Mouse (Mus musculus): Measurements from ENCODE around the gene Tmed9.
"Not testable (repeated sequence)": the region's sequence is repeated elsewhere in the genome, so short reads cannot be mapped to it uniquely, and the experiment has no call there.

Gene Tmed9

DNA sequence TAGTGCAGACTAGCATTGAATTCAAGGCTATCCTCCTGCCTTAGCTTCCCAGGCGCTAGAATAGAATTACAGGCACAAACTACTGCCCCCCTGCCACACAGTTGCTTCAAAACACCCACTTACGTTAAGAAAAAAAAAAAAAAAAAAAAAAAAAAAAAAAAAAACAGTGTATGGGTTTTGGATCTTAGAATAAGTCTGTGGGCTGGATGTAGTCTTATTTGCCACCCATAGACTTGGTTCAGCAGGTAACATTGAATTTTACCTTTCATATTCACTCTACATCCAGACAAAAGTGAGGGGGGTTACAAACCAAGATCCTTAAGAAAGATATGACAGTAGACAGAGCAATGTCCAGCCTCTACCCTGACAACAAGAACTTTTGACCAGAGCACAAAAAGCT lies 5.6 kb upstream of the Tmed9 start:
- DNase-seq (ENCODE audit: low spot score), result no peak

- DNase-seq (ENCODE audit: low spot score), result not testable (repeated sequence)
Observed at GRCm38 (mm10) chr13:55568524-55568923, 5.0 kb upstream of the Tmed9 start.

DNA sequence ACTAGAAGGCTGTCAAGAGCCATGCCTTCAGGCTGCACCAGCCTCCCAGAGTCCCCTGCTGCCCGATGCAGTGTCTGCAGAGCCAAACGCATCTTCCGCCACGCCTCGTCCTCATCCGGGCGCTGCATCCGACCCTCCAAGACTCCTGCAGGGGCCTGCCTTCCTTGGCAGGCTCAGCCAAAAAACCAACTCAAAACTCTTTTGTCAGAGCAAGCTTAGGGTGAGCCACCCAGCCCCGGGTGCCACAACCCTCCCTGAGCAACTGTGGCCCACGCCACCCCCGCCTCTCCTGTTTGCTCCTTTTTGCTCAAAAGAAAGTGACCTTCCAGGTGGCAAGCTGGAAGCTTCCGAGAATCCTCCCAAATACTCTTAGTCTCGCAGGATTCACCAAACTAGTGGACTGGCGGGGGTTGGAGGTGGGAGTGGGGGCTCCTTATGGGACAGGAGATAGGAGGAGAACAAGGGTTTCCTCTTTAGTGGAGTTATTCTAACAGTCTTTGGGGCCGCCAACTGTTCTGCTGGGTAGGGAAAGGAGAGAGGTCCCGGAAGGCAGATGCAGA lies 3.7 kb upstream of the Tmed9 start:
- DNase-seq (ENCODE audit: low spot score), result no peak

DNA sequence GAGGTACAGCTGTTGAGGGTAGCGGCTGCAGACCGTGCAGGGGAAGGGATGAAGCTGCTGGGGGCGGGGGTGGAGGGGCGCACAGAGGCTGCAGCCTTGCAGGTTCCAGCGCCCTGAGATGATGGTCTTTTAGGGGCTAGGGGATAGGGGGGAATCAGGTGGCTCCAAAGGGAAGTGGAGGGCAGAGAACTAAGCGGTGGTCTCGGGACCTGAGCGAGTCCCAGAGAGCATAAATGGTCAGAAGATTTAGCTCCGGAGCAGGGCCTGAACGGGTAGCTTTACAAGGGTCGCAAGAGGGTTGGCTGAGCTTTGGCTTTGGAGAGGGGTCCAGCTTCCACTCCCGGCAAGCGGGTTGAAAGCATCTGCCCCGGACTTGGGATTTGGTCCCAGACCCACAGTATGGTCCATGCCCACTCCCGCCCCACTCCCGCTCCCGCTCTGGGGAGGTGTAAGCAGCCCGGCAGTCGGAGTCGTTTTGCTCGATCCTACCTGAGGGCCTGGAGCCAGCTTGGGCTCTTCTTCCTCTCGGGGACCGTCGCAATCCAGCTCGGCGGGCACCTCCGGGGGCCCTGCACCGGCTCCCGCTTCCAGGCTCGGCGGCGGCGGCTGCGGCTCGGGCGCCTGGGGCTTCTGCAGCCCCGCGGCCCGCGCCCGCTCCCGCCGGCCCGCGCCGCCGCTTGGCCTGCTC lies 3.1 kb upstream of the Tmed9 start:
- no peak for DNase-seq (ENCODE audit: low spot score)

GRCm38 (mm10) chr13:55571027-55571751 lies 2.3 kb upstream of the Tmed9 start, which contains the start of gene Fam193b:
Fam193b (minus strand) TSS chr13:55571120.
- DNase-seq (ENCODE audit: low spot score), result peak; percentile 92

DNA sequence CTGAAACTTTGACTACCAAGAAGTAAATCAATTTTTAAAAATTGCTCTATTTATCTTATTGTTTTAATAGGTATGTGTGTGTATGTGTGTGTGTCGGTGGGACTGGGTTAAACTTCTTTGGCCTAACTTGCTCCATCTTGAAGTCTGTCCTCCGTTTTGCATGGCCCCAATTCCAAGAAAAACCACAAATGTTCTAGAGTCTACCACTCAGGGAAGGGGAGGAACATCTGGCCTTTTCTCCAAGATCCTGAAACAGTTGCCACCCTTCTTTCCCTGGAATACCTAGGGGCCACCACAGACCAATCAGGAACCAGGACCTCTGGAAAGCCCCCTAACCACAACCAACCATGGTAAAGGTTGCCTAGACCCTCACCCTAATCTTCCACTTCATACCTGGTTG lies 1.6 kb upstream of the Tmed9 start:
- DNase-seq (ENCODE audit: low spot score), result no peak

DNA sequence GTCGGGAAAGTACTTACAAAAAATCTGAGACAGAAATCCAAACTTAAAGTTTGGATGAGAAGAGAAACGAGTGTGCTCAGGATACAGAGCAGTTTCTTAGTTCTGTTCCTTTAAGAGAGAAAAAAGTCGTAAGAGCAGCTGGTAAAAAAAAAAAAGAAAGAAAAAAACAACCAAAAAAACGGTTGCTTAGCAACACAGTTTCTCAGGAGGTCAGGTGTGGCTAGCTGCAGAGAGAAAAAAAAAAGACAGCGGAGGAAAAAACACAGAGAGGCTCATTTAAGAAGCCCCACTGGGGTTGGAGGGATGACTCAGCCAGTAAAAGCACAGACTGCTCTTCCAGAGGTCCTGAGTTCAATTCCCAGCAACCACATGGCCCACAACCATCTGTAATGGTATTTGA lies 789 bp downstream of the Tmed9 start:
- no peak for DNase-seq (ENCODE audit: low spot score)

DNA sequence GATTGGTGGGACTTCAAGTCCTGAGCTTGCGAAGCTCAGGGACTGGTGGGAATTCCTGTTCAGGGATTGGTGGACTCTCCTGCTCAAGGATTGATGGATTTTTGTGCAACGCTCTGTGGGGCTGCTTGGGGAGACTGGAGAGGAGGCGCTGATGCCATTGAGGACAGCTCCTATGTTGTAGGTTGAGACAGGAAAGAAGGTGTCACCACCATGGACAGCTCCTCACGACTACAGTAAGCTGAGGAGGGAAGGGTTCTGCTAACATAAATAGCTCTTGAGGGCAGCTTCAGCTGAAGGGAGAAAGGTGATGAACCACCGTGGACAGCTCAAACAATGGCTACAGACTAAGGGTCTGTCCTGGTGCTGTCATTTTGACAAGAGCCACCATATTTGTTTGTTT lies 2.4 kb downstream of the Tmed9 start:
- no peak for DNase-seq (ENCODE audit: low spot score)

DNA sequence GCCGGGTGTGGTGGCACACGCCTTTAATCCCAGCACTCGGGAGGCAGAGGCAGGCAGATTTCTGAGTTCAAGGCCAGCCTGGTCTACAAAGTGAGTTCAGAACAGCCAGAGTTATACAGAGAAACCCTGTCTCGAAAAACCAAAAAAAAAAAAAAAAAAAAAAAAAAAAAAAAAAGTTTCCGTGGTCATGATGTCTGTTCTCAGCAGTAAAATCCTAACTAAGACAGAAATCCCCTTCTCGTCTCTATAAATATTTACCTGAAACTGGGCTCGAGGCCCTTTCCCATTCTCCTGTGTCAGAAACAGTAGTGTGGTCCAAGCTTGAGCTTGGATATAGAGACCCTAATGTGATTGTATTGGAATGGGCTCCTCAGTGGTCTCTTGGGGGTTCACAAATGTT lies 3.3 kb downstream of the Tmed9 start:
- not testable (repeated sequence) for DNase-seq (ENCODE audit: low spot score)

DNA sequence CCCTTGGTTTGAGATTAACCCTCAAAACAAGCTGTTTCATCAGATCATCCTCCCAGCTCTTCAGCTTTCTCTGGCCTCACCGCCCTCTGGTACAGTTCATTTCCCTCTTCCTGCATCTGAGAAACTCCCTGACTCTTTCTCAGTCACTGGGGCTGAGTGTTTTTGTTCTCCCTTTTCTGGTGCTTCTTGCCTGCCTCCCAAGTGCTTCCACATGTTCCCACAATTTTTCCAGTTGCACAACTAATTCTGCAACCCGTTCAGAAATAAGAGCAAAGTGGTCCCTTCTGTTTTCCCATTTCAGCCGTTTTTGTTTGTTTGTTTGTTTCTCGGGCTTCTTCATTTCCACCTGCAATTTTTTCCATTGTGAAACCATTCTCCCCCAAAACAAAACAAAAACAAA lies 4.6 kb downstream of the Tmed9 start:
- no peak for DNase-seq (ENCODE audit: low spot score)

DNA sequence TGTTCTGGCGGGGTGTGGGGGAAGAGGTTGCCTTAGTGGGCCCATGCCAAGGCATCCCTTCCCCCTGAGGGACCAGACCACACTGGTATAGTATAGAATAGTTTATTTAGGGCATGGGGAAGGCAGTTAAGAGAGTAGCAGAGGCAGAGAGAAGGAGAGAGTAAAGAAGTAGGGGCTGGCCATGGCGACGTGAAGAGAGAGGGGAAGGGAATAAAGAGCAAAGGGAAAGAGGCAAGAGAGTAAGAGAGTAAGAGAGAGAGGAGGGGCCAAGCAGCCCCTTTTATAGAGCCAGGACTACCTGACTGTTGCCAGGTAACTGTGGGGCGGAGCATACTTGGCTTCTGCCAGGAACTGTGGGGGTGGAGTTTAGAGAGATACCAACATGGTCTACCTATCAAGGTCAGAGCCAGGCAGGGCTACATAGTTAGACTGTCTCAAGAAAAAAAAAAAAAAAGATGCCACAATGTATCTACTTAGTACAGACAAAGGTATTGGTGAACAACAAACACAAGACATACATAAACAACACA lies 18.5 kb downstream of the Tmed9 start:
- no peak for DNase-seq (ENCODE audit: low spot score)

- peak; percentile 98 for DNase-seq (ENCODE audit: low spot score)
Observed at GRCm38 (mm10) chr13:55592512-55593253, 19.2 kb downstream of the Tmed9 start.

GRCm38 (mm10) chr13:55593254-55593747 lies 19.8 kb downstream of the Tmed9 start:
- DNase-seq (ENCODE audit: low spot score), result no peak

GRCm38 (mm10) chr13:55595375-55595774 lies 21.8 kb downstream of the Tmed9 start:
- no peak for DNase-seq (ENCODE audit: low spot score)

GRCm38 (mm10) chr13:55596802-55597201 lies 23.3 kb downstream of the Tmed9 start:
- no peak for DNase-seq (ENCODE audit: low spot score)

DNA sequence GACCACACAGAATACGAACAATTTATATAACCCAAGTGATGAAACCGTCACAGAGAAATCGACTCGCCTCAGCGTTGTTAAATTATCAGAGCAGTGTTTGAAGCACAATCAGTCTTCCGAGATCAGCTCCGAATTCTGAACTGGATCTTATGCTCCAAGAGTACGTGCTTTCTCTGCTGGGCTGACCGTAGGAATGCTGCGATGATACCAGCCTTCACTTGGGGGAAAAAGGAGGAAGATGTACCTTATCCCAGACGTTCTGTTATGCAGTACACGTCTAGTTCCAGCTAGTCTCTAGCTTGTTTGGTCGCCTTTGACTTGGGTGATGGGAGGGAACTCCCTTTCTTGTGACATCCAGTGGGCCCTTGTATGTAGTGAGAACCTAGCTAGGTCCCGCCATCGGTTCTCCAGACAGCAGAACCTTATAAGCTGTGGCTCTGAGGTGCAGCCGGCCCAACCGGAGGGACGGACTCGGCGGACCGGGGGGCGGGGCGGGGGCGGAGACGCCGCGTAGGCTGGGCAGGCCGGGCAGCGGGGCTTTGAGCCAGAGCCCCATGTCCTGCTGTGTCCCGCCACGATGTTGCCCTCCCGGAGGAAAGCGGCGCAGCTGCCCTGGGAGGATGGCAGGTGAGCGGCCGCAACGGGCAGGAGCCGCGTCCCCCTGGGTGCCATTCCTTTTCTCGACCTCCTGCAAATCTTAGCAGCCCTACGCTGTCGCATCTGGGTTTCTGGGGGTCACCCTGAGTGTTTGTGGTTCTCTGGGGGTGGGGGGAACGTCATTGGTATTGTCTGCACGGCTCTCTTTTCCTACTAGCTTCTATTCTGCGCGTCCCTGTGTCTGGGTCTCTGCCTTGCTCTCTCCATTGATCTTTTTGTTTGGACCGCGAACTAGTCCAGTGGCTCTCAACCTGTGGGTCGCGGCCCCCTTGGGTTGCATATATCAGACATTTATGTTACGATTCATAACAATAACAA lies 26.3 kb downstream of the Tmed9 start, which contains the start of gene B4galt7:
Gene B4galt7, plus strand, starts transcription at position 331 of the 975 bp plus-strand sequence.
- peak; percentile 72 for DNase-seq (ENCODE audit: low spot score)

DNA sequence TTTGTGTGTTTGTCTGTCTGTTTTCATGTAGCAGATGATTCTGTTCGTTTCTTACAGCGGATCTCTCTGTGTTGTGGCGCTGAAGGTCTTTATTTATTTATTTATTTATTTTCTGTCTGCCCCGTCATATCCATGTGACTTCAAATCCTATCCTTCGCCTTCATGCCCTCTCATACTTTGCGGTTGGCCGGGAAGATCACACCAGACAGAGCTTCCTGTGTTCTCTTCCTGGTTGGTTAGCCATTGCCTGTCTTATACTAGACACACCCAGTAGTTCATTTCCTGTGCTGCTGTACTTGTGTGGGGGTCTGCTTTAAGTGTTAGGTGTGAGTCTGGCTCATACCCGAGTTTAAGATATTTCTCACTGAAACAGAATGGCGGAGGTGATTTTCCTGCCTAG lies 27.1 kb downstream of the Tmed9 start:
- DNase-seq (ENCODE audit: low spot score), result peak; percentile 66

DNA sequence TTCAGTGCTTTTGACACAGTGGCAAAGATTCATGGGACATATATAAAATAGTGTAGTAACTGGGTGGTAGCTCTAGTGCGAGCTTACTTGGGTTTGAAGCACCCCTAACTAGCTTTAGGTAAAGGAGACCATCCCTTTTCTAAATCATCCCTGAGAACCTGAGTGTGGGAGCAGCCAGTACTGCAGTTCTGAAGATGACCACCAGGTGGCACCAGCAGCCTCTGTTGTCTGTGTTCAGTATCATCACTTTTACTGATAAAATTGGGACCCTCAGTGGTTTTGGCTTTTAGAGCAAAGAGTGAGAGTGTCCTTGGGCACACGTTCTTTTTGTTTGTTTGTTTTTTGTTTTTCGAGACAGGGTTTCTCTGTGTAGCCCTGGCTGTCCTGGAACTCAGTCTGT lies 28.1 kb downstream of the Tmed9 start:
- DNase-seq (ENCODE audit: low spot score), result peak; percentile 76

GRCm38 (mm10) chr13:55604606-55605005 lies 31.1 kb downstream of the Tmed9 start:
- DNase-seq (ENCODE audit: low spot score), result no peak

DNA sequence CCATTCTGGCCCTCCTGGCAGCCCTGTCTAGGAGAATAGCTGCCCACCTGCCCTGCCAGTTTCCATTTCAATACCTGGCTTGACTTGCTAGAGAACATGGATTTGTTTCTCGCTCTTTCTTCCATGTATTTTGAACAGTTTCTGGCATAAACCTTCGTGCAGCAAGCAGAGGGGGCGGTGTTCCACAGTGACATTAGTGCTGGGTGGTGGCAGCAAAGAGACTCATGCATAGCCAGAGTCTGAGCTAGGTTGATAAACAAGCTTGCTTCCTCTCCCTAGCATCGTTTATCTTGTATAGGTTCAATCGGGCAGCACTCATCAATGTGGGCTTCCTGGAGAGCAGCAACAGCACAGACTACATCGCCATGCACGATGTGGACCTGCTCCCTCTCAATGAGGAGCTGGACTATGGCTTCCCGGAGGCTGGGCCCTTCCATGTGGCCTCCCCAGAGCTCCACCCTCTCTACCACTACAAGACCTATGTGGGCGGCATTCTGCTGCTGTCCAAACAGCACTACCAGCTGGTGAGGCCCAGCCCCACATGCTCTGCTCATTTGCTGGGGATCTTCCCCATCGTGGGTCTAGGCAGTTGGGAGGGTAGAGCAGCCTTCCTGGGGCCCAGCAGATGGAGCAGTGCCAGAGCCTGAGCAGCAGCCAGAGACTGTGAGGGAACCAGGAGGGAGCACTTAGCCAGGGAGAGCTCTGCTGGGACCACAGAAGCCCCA lies 33.5 kb downstream of the Tmed9 start:
- DNase-seq (ENCODE audit: low spot score), result no peak
